Mouse (Mus musculus) c-Kit-positive CD71-positive TER-119-negative erythroid progenitor cells, embryonic 14.5 days (primary cell): ENCODE results near the gene Klhl22.

ENCODE experiments used
- DNase-seq: peaks from one replicate; pipeline ENCODE4 v3.0.0-alpha.2; 2013; ENCODE audit warnings: low read depth

The Klhl22 gene

DNA sequence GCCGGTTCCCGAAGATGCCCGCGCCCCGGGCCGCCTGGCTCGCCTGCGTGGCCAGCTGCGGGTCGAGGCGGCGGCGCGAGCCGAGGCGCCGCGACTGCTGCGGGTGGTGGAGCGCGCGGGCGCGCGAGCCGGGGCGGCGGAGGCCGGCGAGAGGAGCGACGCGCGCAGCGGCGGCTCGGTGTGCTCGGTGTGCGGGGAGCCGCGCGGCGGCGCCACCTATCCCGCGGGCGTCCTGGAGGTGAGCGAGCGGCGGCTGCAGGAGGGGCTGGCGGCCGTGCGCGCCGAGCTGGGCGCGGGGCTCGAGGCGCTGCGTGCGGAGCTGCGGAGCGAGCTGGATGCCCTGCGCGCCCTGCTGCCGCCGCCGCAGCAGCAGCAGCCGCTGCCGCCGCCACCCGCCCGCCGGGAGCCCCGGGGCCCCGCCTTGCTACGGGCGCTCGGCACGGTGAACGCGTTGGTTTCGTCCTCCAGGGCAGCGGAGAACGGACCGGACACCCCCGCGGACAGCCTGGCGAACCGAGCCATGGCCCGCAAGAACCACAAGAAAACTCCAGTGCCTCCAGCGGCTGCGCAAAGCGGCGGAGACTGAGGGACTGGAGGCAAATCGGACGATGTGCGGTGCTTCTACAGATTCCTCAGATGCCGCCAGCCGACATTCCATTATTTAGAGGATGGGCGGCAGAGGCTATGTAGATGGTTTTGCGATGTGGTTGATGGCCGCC, 74.4 kb downstream of the Klhl22 start:
- no peak for DNase-seq

DNA sequence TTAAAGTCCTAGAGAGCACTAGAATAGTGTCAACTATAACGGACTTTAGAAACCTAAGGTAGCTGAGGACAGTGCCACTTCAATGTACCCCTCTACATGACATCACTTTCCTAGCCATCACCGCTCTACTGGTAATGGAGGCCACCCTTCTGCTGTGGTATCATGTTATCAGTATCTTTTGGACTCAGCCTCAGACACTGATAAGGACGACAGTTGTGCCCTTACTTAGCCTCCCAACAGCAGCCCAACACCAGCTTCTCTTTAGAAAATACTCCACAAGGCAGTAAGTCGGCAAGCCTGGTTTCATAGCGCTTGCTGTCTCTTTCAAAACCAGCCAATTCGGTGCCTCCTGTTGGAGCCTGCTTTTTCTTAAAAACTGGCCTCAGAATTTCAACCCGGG, 75.1 kb downstream of the Klhl22 start:
- no peak for DNase-seq

DNA sequence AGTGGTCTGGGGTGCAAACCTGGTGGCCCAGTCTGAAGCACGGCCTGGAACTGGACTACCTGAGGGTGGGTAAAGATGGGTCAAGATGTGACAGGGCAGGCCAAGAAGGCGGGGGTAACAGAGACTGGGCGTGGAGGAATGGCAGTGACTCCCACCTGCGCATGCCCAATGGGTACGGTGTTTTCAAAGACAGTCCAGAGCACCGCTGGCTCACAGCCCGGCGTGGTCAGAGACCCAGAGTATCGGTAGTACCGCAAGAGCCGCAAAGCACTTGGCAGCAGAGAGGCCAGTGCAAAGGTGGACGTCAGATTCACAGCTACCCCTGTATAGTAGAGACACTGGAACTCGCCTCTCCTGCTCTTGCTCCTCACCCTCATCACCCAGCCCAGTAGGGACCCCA, 76.1 kb downstream of the Klhl22 start:
- DNase-seq = no peak

DNA sequence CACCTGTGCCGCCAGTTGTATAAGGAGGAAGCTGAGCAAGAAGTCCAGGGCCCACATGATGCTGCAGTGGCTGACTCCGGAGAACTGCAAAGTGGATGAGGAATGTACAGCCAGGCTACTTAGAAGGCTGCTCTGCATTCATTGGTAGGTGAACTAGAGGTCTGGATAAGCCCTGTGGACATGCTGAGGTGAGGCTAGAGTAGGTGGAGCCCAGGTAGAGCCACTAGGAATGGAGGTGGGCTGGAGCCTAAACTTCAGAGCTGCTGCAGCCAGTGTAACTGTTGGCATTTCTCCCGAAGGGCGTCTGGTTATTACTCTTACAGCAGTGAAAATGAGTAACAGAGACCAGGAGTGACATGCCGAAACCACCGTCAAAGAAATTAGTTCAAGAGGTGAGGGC, 78.6 kb downstream of the Klhl22 start, which contains the start of gene Car15:
TSS of gene Car15 (minus strand) at position 314 of the 400 bp plus-strand sequence.
- DNase-seq = no peak

DNA sequence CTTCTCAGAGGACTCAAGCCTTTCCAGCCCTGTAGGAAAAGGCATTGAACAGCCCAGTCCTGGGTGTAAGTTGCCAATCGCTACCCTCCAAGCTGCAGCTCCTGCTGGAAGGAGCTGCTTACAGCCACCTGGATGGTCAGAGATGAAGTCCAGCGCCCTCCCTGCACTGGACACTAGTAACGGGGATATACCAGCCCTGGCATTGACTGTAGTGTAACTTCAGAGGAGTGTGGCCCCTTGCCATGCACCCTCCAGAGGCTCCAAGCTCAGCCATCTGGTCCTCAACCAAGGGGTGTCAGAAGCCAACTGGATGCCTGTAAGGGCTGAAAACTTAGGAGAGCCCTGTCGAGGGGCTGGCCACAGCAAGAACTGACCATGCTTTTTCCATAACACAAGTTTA, 80.6 kb downstream of the Klhl22 start:
- no peak for DNase-seq

DNA sequence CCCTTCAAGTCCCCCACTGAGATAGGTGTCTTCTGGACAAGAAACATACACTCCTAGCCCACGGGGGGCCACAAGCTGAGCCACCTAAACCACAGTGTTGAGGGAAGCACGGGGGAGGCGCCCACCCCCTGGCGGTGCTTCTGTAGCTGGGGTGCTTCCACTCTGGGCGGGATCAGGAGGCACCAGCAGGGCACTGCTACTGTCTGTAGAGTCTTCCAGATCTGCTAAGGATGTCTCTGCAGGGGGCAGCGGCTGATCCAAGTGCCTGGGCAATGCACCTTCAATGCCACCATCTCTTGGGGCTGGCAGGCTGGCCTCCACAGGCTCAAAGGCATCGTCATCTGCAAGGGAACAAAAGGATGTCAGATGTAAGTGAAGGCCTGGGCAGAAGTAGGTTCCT, 83.0 kb downstream of the Klhl22 start:
- no peak for DNase-seq
